Mouse (Mus musculus) gonadal fat pad, adult 2 months (tissue): ENCODE results near the gene Bad. TPM values are rescaled to one million over a fixed set of nuclear protein-coding genes. Genes with fewer than 3 reads are reported as not detected.
A peak's percentile ranks its signal among the peaks of the same experiment; 100 is the strongest.

Experiments used
- DNase-seq: peaks from one replicate; pipeline ENCODE4 v3.0.0-alpha.2; 2012; ENCODE audit warnings: low read depth
- polyA plus RNA-seq: library from polyadenylated mRNA; depleted of rRNA; stranded (reverse); fragments of >200 nt; gene quantifications from 2 replicates; pipeline ENCODE4 v1.2.3, GENCODE M21; 2012

Bad gene
- polyA plus RNA-seq, 1 experiment = 82.0 TPM

DNA sequence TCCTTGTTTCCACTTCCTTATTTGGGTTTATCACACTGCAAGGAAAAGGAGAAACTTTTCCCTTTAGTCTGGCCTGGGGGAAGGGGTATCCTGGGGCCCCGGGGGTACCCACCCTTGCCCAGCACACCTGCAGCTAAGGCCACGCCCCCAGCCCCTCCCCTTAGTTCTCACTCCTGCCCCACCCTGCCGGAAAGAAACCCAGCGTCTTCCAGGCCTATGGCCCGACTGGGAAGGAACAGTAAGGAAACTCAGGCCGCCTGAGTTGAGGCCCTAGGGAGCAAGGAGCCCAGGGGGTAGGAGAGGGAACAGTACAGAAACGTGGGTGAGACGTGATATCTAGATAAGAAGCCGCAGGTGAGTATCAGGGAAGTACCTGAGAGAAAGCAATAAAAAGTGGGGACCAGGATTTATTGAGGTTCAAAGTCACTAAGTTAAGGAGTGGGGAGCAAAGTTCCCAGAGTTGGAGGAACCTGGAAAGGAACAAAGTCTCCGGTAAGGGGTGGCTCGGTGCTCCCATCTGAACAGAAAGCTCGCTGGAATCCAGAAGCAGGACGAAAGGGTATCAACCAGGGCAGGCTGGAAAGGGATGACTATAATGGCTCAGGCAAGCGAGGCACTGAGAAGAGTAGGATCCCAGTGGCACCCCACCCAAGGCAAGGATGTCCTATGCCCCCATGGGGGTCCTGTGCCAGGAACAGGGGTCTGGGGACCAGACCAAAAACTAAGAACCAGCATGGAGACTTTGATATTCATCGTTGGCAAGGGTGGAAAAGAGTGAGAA lies 27.0 kb downstream of the Bad start:
- no peak for DNase-seq

GRCm38 (mm10) chr19:6969291-6969664 lies 27.6 kb downstream of the Bad start:
- no peak for DNase-seq

GRCm38 (mm10) chr19:6969665-6970381 lies 28.2 kb downstream of the Bad start:
- DNase-seq = no peak

DNA sequence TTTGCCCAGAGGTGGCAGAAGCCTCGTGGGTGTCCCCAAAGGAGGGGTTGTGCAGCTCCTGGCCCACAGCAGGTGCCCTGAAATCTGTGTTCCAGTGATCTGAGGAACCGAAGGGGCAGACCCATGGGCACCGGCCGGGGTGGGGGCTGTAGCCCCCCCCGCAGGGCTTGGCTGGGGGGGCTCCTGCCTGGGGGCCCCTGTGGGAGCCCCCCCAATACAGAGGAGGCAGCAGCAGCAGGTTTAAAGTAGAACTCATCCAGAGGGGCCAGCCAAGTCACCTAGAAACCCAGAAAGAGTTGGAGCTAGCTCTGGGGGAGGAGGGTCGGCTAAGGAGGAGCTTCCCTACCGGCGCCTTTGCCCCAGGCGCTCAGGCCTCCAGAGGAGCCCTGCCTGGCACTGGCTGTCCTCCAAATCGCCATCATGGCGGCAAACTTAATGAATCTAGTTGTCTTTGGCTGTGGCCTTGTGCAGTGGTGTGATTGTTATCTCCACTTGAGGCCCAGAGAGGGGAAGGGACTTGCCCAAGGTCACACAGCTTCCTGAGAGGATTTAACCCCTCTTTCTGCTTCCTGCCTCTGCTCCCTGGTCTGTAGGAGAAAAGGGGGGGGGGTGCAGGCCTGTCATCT lies 28.9 kb downstream of the Bad start:
- DNase-seq = no peak

DNA sequence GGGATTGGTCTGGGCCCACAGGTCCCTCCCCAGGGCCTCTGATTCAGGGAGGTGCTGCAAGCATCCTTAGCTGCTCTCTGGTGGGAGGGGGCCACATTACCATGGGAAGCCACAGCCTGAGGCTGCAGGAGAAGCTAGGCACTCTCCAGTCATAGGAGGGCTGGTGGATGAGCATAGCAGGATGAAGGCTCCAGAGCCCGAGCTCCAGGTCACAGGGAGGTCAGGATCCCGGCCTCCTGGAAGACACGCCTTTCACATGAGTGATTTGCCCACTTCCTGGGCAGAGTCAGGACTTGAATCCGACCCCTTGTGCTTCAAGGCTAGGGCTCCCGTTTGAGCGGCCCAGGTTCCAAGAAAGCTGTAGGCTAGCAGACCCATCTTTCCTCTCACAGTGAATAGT lies 30.0 kb downstream of the Bad start:
- no peak for DNase-seq

DNA sequence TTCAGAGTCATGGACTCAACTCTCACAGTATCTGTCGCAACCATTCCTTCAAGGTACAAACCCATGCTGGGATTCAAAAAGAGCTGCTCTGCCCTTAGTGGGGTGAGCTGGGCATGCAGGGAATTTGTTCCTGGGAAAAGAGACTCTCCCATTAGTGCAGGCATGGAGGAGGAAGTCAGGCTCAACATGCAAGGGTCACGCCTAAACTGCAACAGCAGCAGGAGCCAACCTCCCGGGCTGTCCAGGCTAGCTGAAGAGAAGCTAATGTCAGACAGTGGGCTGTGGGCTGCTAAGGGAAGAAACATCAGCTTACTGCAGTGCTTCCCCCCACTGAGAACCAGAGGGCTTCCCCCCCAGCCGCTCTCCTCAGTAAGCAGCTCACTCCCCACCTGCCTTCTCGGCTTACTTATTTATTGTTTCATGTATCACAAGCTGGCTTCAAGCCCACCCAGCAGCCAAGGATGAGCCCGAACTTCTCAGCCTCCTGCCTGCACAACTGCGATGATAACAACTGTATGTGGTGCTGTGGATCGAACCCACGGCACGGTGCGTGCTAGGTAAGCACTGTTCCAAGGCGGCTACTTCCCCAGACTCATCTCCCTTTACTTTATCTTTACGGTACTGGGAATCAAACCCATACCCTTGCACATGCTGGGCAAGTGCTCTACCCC lies 30.7 kb downstream of the Bad start:
- DNase-seq = no peak

DNA sequence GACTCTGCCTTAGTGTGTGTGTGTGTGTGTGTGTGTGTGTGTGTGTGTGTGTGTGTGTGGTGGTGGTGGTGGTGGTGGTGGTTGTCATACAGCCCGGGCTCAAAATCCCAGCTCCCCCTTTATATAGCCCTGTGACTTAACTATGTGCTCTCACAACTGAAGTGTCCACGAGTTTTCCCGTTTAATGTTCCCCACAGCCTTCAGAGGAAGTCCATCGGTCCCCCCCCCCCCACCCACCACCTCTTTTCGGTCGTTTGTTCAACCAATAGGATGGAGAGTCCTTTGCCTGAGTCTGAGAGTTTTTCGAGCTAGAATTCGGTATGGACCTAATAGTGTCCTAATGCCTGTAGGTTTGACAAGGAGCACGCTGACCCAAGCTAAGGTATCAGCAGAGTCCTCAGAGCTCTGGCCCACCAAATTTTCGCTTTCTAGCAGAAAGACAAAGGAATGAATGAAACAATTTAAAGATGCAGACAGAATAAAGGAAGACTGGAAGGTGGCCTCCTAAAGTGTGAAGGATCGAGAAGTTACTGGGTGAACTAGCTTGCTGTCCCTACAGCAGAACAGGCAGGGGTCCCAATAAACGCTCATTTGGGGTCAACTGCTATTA lies 32.0 kb downstream of the Bad start:
- DNase-seq = no peak

DNA sequence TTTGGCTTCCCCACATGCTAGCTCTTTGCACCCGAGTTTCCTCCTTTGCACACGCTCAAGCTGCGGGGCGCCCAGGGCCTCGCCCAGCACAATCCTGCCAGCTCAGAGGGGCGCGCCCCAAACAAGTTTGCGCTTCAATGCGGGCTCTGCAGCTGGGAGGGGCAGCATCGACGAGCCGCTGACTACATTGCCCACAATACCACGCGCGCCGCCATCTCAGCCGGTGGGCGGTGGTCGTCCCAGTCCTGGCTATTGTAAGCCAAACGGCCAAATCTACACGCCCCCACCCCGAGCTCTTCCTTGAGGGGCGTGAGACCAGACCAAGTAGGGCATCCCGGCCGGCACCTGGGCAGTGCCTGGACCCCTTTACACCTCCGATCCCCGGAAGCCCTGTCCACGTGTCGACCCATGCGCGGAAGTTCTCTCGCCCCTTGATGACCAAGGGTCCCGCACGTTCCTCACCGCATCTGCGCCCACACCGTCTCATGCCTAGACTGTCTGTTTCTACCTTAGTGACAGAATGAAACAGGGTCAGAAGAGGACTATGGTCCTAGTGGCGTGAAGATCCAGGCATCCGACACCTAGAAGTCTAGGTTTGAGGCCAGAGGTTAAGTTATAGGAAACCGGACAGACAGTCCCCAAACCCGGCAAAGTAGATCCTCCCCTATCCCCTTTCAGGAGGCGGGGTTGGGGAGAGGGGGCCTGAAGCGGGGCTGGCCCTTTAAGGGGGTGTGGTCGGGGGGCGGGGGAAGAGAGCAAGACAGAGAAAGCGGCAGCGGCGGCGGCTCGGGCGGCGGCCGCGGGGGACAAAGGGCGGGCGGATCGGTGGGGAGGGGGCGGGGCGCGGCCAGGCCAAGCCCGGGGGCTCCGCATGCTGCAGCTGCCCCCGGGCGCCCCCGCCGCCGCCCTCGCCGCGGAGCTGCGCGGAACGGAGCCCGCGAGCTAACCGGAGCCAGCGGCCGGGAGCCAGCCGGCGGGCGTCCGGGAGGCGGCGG lies 32.8 kb downstream of the Bad start, which contains the start of gene Ppp1r14b:
TSS of gene Ppp1r14b (plus strand) at position 758 of the 995 bp plus-strand sequence.
- no peak for DNase-seq

- DNase-seq = no peak
These were observed 34.2 kb downstream of the Bad start, which contains the start of gene Plcb3 for GRCm38 (mm10) chr19:6975537-6976521. TSS of gene Plcb3 (minus strand) at chr19:6976470.

- no peak for DNase-seq
These were observed 36.3 kb downstream of the Bad start for GRCm38 (mm10) chr19:6977759-6978638.

- no peak for DNase-seq
These were observed 36.9 kb downstream of the Bad start for GRCm38 (mm10) chr19:6978639-6978974.

GRCm38 (mm10) chr19:6979001-6979479 lies 37.4 kb downstream of the Bad start:
- DNase-seq = no peak

- peak; percentile 92 for DNase-seq
These were observed 38.1 kb downstream of the Bad start for GRCm38 (mm10) chr19:6979486-6980380.

- DNase-seq = peak; percentile 80
These were observed 38.9 kb downstream of the Bad start, which contains the start of gene Fkbp2 for GRCm38 (mm10) chr19:6980381-6981093. TSS of gene Fkbp2 (minus strand) at chr19:6980501.

- no peak for DNase-seq
These were observed 39.8 kb downstream of the Bad start for GRCm38 (mm10) chr19:6981465-6981864.

DNA sequence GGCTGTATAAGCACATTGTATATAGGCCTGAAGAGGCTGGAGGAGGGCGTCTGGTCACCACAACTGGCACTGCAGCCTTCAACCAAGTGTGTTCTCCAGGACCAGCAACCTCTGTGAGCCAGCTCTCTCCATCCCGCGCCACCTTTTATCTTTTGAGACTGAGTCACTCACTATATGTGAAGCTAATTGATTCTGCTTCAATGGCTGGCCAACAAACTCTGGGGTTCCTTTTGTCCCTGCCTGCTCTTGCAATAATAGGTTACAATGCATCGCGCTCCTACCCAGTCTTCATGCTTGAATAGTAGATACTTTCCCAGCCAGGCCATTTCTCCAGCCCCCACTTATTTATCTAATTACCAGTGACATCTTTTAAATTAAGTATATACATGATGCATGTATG lies 42.0 kb downstream of the Bad start:
- DNase-seq = no peak
